Mouse (Mus musculus) lung, embryonic 14.5 days (tissue): ENCODE data around the gene Sdccag8. TPM values are rescaled to one million over a fixed set of nuclear protein-coding genes. Genes with fewer than 3 reads are reported as not detected.
A peak's percentile ranks its signal among the peaks of the same experiment; 100 is the strongest.

Source experiments
- ATAC-seq: fragments of 200-750 bp; cut with Nextera tagmentation; 2 replicates; pipeline ENCODE4 v1.8.0; 2017; ENCODE audit warnings: mild to moderate bottlenecking, moderate TSS enrichment, moderate library complexity; ENCODE audit not compliant: insufficient read depth
- DNase-seq: peaks from one replicate; pipeline ENCODE4 v3.0.0-alpha.2; 2015
- H3K27ac ChIP-seq: fragments of 300-500 bp; sonication (generic); 2 replicates; pipeline ENCODE4 v1.5.1; 2014; ENCODE audit warnings: low read depth, mild to moderate bottlenecking, moderate library complexity
- H3K27me3 ChIP-seq: fragments of 300-500 bp; sonication (generic); 2 replicates; pipeline ENCODE4 v1.6.1; 2014; ENCODE audit warnings: low read length, control low read depth; ENCODE audit not compliant: insufficient read depth
- H3K36me3 ChIP-seq: fragments of 300-500 bp; sonication (generic); 2 replicates; pipeline ENCODE4 v1.6.1; 2014; ENCODE audit warnings: control low read depth; ENCODE audit not compliant: insufficient read depth
- H3K4me1 ChIP-seq: fragments of 300-500 bp; sonication (generic); 2 replicates; pipeline ENCODE4 v1.6.1; 2014; ENCODE audit warnings: antibody characterized with exemption, control low read depth; ENCODE audit not compliant: insufficient read depth
- H3K4me2 ChIP-seq: fragments of 300-500 bp; sonication (generic); 2 replicates; pipeline ENCODE4 v1.6.1; 2014; ENCODE audit warnings: mild to moderate bottlenecking
- H3K4me3 ChIP-seq: fragments of 300-500 bp; sonication (generic); 2 replicates; pipeline ENCODE4 v1.5.1; 2014; ENCODE audit warnings: low read depth, low read length
- H3K9ac ChIP-seq: fragments of 300-500 bp; sonication (generic); 2 replicates; pipeline ENCODE4 v1.6.1; 2014
- H3K9me3 ChIP-seq: fragments of 300-500 bp; sonication (generic); 2 replicates; pipeline ENCODE4 v1.6.1; 2016; ENCODE audit warnings: low read depth, low read length, control low read depth
- CTCF ChIP-seq: IDR thresholded peaks from 2 replicates; pipeline ENCODE4 v1.5.1; 2016; ENCODE audit warnings: antibody characterized with exemption, low read depth
- WGBS: fragments of 180-500 bp; shearing (Covaris S2); extraction: QIAGEN DNeasy Blood & Tissue Kit; methylation state at CpG from one replicate; pipeline ENCODE4 v1.1.7; 2014; 5-methylcytosine and 5-hydroxymethylcytosine counted together
- polyA plus RNA-seq: library from polyadenylated mRNA; unstranded; fragments of >200 nt; fragmentation: Nextera tagmentation; extraction: Ambion mirVana; gene quantifications from 2 replicates; pipeline ENCODE4 v1.2.1, GENCODE M21; 2014

Sdccag8 gene
- polyA plus RNA-seq, 1 experiment from 2014 or later, result 14.4 TPM

DNA sequence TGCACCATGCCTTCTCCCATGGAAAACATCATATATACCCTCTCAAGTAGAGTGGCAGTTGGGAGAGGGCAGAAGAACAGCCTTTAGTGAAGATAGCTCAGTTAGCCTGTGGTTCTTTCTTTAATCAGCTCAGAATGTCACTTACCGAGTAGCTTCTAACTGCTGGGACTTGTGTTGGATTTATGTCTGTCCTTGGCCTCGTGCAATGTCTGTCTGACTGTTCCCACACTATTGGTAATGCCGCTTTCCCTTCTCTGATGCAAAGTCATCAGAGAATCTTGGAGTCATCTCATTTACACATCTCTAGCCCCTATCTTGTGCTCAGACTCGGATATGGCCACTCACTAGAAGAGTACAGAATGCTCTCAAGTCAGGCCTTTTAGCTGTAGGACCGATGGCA, 128.7 kb downstream of the Sdccag8 start:
- Histone ChIP-seq H3K4me3 (no peak overlapping the region), H3K9me3 (no peaks in the 10 kb centered on the region), H3K27ac (no peak overlapping the region), H3K27me3 (no peaks in the 10 kb centered on the region), H3K36me3 (no peaks in the 10 kb centered on the region), H3K9ac (no peak overlapping the region), H3K4me2 (no peak overlapping the region), H3K4me1 (no peaks in the 10 kb centered on the region)
- WGBS, result 81% methylated on average over 5 of the region's 5 CpGs
- ATAC-seq, result no peak
- no peak for DNase-seq
- TF ChIP-seq CTCF, result no peak

- TF ChIP-seq CTCF, result no peak
- no peak overlapping the region for H3K9ac ChIP-seq
- H3K27ac ChIP-seq, result no peak overlapping the region
- H3K4me1 ChIP-seq, result no peaks in the 10 kb centered on the region
- H3K27me3 ChIP-seq, result no peaks in the 10 kb centered on the region
- DNase-seq (no peak), ATAC-seq (no peak)
- WGBS, result 74% methylated on average over 5 of the region's 5 CpGs
- no peaks in the 10 kb centered on the region for H3K9me3 ChIP-seq
- no peak overlapping the region for H3K4me3 ChIP-seq
- no peak overlapping the region for H3K4me2 ChIP-seq
- no peaks in the 10 kb centered on the region for H3K36me3 ChIP-seq
Observed at GRCm38 (mm10) chr1:176943987-176944386, 129.5 kb downstream of the Sdccag8 start.

DNA sequence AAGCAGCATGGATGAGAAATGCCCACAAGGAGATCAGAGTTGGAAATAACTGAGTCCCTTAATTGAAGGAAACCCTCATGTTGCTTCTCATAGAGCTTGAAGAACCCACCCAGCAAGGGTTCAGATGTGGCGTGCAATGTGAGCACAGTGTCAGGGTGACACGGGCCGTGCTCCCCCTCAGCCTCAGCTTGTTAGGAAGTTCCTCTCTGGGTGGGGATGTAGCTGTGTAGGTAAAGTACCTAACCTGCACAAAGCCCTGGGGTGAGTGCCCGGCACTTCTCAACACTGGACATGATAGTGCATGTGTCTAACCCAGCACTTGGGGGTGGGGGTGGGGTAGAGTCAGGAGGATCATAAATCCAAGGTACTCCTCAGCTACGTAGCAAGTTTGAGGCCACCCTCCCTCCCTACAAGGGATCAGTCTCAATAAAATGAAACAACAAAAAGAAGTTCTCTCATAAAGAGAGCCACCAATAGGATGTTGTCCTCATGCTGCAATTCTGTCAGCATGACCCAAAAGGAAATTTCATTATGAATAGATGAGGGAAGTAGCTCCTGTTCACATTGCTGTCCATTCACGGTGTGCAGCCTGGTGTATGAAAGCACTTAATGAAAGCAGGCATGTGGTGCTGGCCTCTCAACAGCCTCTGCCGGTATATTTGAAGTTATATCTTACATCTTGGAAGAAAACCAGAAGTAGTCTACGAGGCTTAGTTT, 130.2 kb downstream of the Sdccag8 start:
- WGBS, result 78% methylated on average over 8 of the region's 8 CpGs
- Histone ChIP-seq H3K4me3 (no peak overlapping the region), H3K4me1 (no peaks in the 10 kb centered on the region), H3K27ac (no peak overlapping the region), H3K9ac (no peak overlapping the region), H3K4me2 (no peak overlapping the region), H3K9me3 (no peaks in the 10 kb centered on the region), H3K27me3 (no peaks in the 10 kb centered on the region), H3K36me3 (no peaks in the 10 kb centered on the region)
- DNase-seq (no peak), ATAC-seq (0 out of 2 replicates have a peak, but pooled peaks have one; percentile 24)
- TF ChIP-seq CTCF, result no peak

GRCm38 (mm10) chr1:176945175-176945540, 130.7 kb downstream of the Sdccag8 start:
- Histone ChIP-seq H3K27ac (no peak overlapping the region), H3K27me3 (no peaks in the 10 kb centered on the region), H3K9me3 (no peaks in the 10 kb centered on the region), H3K4me3 (no peak overlapping the region), H3K36me3 (no peaks in the 10 kb centered on the region), H3K9ac (no peak overlapping the region), H3K4me1 (no peaks in the 10 kb centered on the region), H3K4me2 (no peak overlapping the region)
- no peak for TF ChIP-seq CTCF
- WGBS, result 80% methylated on average over 12 of the region's 12 CpGs
- ATAC-seq (no peak), DNase-seq (no peak)

- H3K9ac ChIP-seq, result no peak overlapping the region
- no peak overlapping the region for H3K27ac ChIP-seq
- no peak for TF ChIP-seq CTCF
- no peaks in the 10 kb centered on the region for H3K4me1 ChIP-seq
- H3K9me3 ChIP-seq, result no peaks in the 10 kb centered on the region
- ATAC-seq (no peak), DNase-seq (no peak)
- H3K4me2 ChIP-seq, result no peak overlapping the region
- 78% methylated on average over 11 of the region's 11 CpGs for WGBS
- H3K36me3 ChIP-seq, result no peaks in the 10 kb centered on the region
- no peaks in the 10 kb centered on the region for H3K27me3 ChIP-seq
- no peak overlapping the region for H3K4me3 ChIP-seq
Observed at GRCm38 (mm10) chr1:176946031-176946795, 131.8 kb downstream of the Sdccag8 start.

GRCm38 (mm10) chr1:176946796-176947181, 132.3 kb downstream of the Sdccag8 start:
- Histone ChIP-seq H3K9ac (no peak overlapping the region), H3K4me2 (no peak overlapping the region), H3K36me3 (no peaks in the 10 kb centered on the region), H3K4me1 (no peaks in the 10 kb centered on the region), H3K4me3 (no peak overlapping the region), H3K27me3 (no peaks in the 10 kb centered on the region), H3K9me3 (no peaks in the 10 kb centered on the region), H3K27ac (no peak overlapping the region)
- ATAC-seq, result no peak
- no peak for TF ChIP-seq CTCF
- DNase-seq, result no peak
- 71% methylated on average over 7 of the region's 7 CpGs for WGBS

GRCm38 (mm10) chr1:176948861-176949260, 134.4 kb downstream of the Sdccag8 start:
- no peak for TF ChIP-seq CTCF
- Histone ChIP-seq H3K4me1 (no peaks in the 10 kb centered on the region), H3K4me2 (no peak overlapping the region), H3K27me3 (no peaks in the 10 kb centered on the region), H3K9ac (no peak overlapping the region), H3K27ac (no peak overlapping the region), H3K9me3 (no peaks in the 10 kb centered on the region), H3K4me3 (no peak overlapping the region), H3K36me3 (no peaks in the 10 kb centered on the region)
- no peak for ATAC-seq
- no peak for DNase-seq
- 84% methylated on average over 6 of the region's 6 CpGs for WGBS
